Mouse (Mus musculus) hematopoietic multipotent progenitor cell, adult 10-12 weeks (in vitro differentiated cells): ENCODE results near the gene Rab1b. TPM values are rescaled to one million over a fixed set of nuclear protein-coding genes. Genes with fewer than 3 reads are reported as not detected.

Experiments used
- polyA plus RNA-seq: library from polyadenylated mRNA; stranded (reverse); fragments of >175 nt; gene quantifications from 2 replicates; pipeline ENCODE4 v1.2.3, GENCODE M21; 2012; ENCODE audit warnings: low replicate concordance

The Rab1b gene
- 262 and 428 TPM in 2 replicates for polyA plus RNA-seq

GRCm38 (mm10) chr19:5106731-5107191, at the start of gene Rab1b:
Gene Rab1b (minus strand): TSS chr19:5107072.

GRCm38 (mm10) chr19:5118384-5118698, 11.5 kb upstream of the Rab1b start, which contains the start of gene Klc2:
Gene Klc2 (minus strand): TSS chr19:5118560.

GRCm38 (mm10) chr19:5098363-5099143, 8.3 kb downstream of the Rab1b start, which contains the start of gene Cnih2:
Gene Cnih2 (minus strand): TSS chr19:5098521.

GRCm38 (mm10) chr19:5087884-5088728, 18.8 kb downstream of the Rab1b start, which contains the start of gene Yif1a:
Gene Yif1a (plus strand): TSS chr19:5088538.

GRCm38 (mm10) chr19:5085145-5085863, 21.6 kb downstream of the Rab1b start, which contains the start of gene Tmem151a:
Gene Tmem151a (minus strand): TSS chr19:5085531.

GRCm38 (mm10) chr19:5067867-5068569, 38.9 kb downstream of the Rab1b start, which contains the start of gene Cd248:
Gene Cd248 (plus strand): TSS chr19:5068078.

GRCm38 (mm10) chr19:5050047-5050905, 56.6 kb downstream of the Rab1b start, which contains the start of gene Rin1:
Gene Rin1 (plus strand): TSS chr19:5050481.

Other genes with a start within 250 kb of the Rab1b start
- gene Actn3, start 229.2 kb downstream of the Rab1b start, polyA plus RNA-seq: 0.22 and 0.38 TPM in 2 replicates
- 4.0 and 5.5 TPM in 2 replicates for gene Zdhhc24, start 228.4 kb downstream of the Rab1b start, polyA plus RNA-seq
- 2.5 and 3.9 TPM in 2 replicates for gene Bbs1, start 200.4 kb downstream of the Rab1b start, polyA plus RNA-seq
- gene Dpp3, start 178.8 kb downstream of the Rab1b start, polyA plus RNA-seq: 53.2 and 59.1 TPM in 2 replicates
- gene Peli3, start 163.9 kb downstream of the Rab1b start, polyA plus RNA-seq: 0.70 and 1.6 TPM in 2 replicates
- 32.1 and 50.4 TPM in 2 replicates for gene Mrpl11, start 144.9 kb downstream of the Rab1b start, polyA plus RNA-seq
- 0.58 and 2.6 TPM in 2 replicates for gene Npas4, start 116.8 kb downstream of the Rab1b start, polyA plus RNA-seq
- gene Slc29a2, start 83.2 kb downstream of the Rab1b start, polyA plus RNA-seq: 2.2 and 2.4 TPM in 2 replicates
- gene B4gat1, start 68.2 kb downstream of the Rab1b start, polyA plus RNA-seq: 6.8 and 7.5 TPM in 2 replicates
- gene AC124502.3, start 68.2 kb downstream of the Rab1b start, polyA plus RNA-seq: 0.27 and 1.1 TPM in 2 replicates
- 43.8 and 84.2 TPM in 2 replicates for gene Brms1, start 65.7 kb downstream of the Rab1b start, polyA plus RNA-seq
- 2.1 and 4.0 TPM in 2 replicates for gene Rin1, start 56.6 kb downstream of the Rab1b start, polyA plus RNA-seq
- gene Cd248, start 39.0 kb downstream of the Rab1b start, polyA plus RNA-seq: 0.21 and 1.8 TPM in 2 replicates
- 1.0 and 1.3 TPM in 2 replicates for gene Tmem151a, start 21.5 kb downstream of the Rab1b start, polyA plus RNA-seq
- gene Yif1a, start 18.5 kb downstream of the Rab1b start, polyA plus RNA-seq: 10.9 and 21.1 TPM in 2 replicates
- 1.5 and 5.0 TPM in 2 replicates for gene Cnih2, start 8.6 kb downstream of the Rab1b start, polyA plus RNA-seq
- gene Klc2, start 11.5 kb upstream of the Rab1b start, polyA plus RNA-seq: 56.4 and 62.5 TPM in 2 replicates
- 58.7 and 139 TPM in 2 replicates for gene Pacs1, start 166.0 kb upstream of the Rab1b start, polyA plus RNA-seq
- 305 and 456 TPM in 2 replicates for gene Sf3b2, start 188.4 kb upstream of the Rab1b start, polyA plus RNA-seq
- not detected in 2 replicates for gene Gal3st3, start 191.3 kb upstream of the Rab1b start, polyA plus RNA-seq
- gene Catsper1, start 228.7 kb upstream of the Rab1b start, polyA plus RNA-seq: not detected in 2 replicates
- 0.84 TPM in 1 of 2 replicates, not detected in the other for gene Cst6, start 242.5 kb upstream of the Rab1b start, polyA plus RNA-seq